Mouse (Mus musculus): ENCODE measurements at regions not wholly inside any gene's neighbourhood (a gene's known extent, or its start where the extent isn't known, plus 50 kb on each side); places are given as distances from the start of the nearest gene placed in this dataset.

DNA sequence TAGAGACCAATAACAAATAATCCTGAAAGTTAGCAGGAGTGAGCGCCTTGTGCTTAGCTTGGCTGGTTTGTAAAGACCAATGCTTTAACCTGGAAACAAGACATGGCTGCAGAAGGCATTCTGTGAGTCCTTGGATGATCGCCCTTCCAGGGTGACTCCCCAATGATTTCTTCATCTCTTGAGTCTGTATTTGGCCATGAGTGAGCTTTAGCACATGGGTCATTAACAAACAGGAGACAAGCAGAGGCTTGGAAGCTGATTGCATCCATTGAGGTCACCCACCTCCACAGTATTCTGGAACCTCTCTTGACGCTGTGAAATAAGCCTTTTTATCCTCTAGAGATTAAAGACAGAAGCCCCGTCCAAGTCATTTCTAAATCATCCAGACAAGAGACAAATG lies 57.1 kb upstream of the Mast4 start:
- TF ChIP-seq CTCF (IDR thresholded peaks at IDR 0.05) = no peak
- Histone ChIP-seq H3K4me3 (no peak overlapping the region), H3K27ac (no peak overlapping the region)
- intact Hi-C loops (cut with DNase I) = no loop called here
- DNase-seq (ENCODE audit: extremely low spot score in 1 of 2, low spot score in 2 of 2) = no peak

DNA sequence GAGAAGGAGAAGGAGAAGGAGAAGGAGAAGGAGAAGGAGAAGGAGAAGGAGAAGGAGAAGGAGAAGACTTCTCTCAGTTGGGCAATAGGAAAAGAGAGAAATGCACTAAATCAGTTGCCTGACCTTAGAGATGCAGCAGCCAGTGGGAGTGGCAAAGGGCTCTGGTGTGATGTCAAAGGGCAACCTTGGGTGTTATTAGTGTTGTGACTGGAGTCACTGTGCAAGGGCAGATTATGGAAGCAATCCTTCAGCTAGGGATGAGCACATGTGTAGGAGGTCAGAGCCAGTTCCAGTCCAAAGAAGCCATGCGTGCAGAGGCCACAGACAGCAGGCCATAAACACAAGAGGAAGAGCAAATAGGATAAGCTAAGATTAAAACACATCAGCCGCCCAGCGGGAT lies 56.7 kb upstream of the Mast4 start:
- no peak for DNase-seq (ENCODE audit: extremely low spot score in 1 of 2, low spot score in 2 of 2)
- H3K4me3 ChIP-seq = no peak overlapping the region
- no peak for TF ChIP-seq CTCF (IDR thresholded peaks at IDR 0.05)
- no peak overlapping the region for H3K27ac ChIP-seq
- intact Hi-C loops (cut with DNase I) = no loop called here

DNA sequence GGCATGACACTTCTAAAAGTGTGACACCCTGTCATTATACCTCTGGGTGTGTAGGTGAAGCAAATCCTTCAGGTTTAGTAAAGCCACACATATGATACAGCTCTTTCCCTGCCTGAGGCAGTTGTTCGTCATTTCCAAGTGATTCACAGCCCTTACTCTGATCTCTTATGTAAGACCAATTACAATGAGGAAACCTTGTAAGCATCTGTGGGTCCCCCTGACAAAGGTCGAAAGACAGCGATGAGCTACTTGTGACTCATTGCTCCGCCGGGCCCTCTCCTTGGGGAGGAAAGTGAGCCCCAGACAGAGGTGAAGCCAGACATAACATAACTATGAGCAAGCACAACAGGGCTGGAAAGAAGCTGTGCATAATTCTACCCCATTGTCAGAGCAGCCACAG lies 52.7 kb upstream of the Mast4 start:
- Histone ChIP-seq H3K4me3 (no peak overlapping the region), H3K27ac (no peak overlapping the region)
- no peak for TF ChIP-seq CTCF (IDR thresholded peaks at IDR 0.05)
- no peak for DNase-seq (ENCODE audit: extremely low spot score in 1 of 2, low spot score in 2 of 2)
- intact Hi-C loops (cut with DNase I) = no loop called here

Measured in left cerebral cortex, adult 2 months (tissue).